Mouse (Mus musculus): ENCODE data around the gene Stard3.

Stard3 gene

GRCm38 (mm10) chr11:98329081-98329959 lies 28.8 kb upstream of the Stard3 start, which contains the start of gene Neurod2:
Neurod2 (minus strand) TSS chr11:98329648.
- DNase-seq = no peak

- DNase-seq = no peak
These were observed 28.0 kb upstream of the Stard3 start for GRCm38 (mm10) chr11:98329960-98330744.

GRCm38 (mm10) chr11:98330745-98331204 lies 27.4 kb upstream of the Stard3 start:
- DNase-seq = no peak

GRCm38 (mm10) chr11:98331401-98331800 lies 26.8 kb upstream of the Stard3 start:
- DNase-seq = no peak

- DNase-seq = no peak
These were observed 26.0 kb upstream of the Stard3 start for GRCm38 (mm10) chr11:98332186-98332585.

GRCm38 (mm10) chr11:98332841-98333240 lies 25.3 kb upstream of the Stard3 start:
- no peak for DNase-seq

GRCm38 (mm10) chr11:98333263-98333696 lies 24.9 kb upstream of the Stard3 start:
- no peak for DNase-seq

GRCm38 (mm10) chr11:98333981-98334741 lies 24.0 kb upstream of the Stard3 start:
- DNase-seq = no peak

- no peak for DNase-seq
These were observed 22.9 kb upstream of the Stard3 start for GRCm38 (mm10) chr11:98335250-98335649.

GRCm38 (mm10) chr11:98336245-98337107 lies 21.7 kb upstream of the Stard3 start:
- DNase-seq = no peak

- peak; percentile 57 for DNase-seq
These were observed 19.6 kb upstream of the Stard3 start for GRCm38 (mm10) chr11:98338507-98338961.

- DNase-seq = no peak
These were observed 19.1 kb upstream of the Stard3 start for GRCm38 (mm10) chr11:98339071-98339501.

GRCm38 (mm10) chr11:98339679-98340287 lies 18.4 kb upstream of the Stard3 start:
- no peak for DNase-seq

- no peak for DNase-seq
These were observed 17.6 kb upstream of the Stard3 start for GRCm38 (mm10) chr11:98340597-98340996.

GRCm38 (mm10) chr11:98341174-98341573 lies 17.0 kb upstream of the Stard3 start:
- no peak for DNase-seq

GRCm38 (mm10) chr11:98342000-98342945 lies 15.9 kb upstream of the Stard3 start:
- DNase-seq = peak; percentile 94

- DNase-seq = peak; percentile 86
These were observed 12.9 kb upstream of the Stard3 start for GRCm38 (mm10) chr11:98345253-98345652.

GRCm38 (mm10) chr11:98346168-98346567 lies 12.0 kb upstream of the Stard3 start:
- no peak for DNase-seq

GRCm38 (mm10) chr11:98347385-98348082 lies 10.6 kb upstream of the Stard3 start:
- DNase-seq = no peak

Data from lung, postnatal 10 days (tissue).